Mouse (Mus musculus): ENCODE results near the gene Themis.

Themis gene

DNA sequence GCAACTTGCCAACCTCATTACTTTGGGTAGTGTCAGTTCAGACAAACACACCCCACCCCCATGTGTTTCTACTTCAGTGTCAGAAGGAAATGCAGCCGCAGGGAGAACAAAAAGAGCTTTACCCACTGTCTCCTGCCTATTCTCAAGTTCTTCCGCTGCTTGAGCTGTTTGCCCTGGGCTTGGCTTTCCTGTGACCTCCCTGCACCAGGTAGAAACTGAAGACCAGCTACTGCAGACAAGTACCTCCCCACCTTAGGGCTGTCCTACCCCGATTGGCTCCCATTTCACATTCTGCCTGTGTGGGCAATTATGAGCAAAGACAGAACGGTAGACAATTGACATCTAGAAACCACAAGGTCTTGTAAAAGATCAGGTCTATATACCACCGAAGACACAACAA lies at the start of gene Themis:
TSS of gene Themis (plus strand) at position 100 of the 400 bp plus-strand sequence.
- DNase-seq (ENCODE audit: low spot score) = no peak

GRCm38 (mm10) chr10:28619415-28619814 lies 48.7 kb upstream of the Themis start:
- no peak for DNase-seq (ENCODE audit: low spot score)

- no peak for DNase-seq (ENCODE audit: low spot score)
These were observed 32.1 kb upstream of the Themis start for GRCm38 (mm10) chr10:28636096-28636495.

DNA sequence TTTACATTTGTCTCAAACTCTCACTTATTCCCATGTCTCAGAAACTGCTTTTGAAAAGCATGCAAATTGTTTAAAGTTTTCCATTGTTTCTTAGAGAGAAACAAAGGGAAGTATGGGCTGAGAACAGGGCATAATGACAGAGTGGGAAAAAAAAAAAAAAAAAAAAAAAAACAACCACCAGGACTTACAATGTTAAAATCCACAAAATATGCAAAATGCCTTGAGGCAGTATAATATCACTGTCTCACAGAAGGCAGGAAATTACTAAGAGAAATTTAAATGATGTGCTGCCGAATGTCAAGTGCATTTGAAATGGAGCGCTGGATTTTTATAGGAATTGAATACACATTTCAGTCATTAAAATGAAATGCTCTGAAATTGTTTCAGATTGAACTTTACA lies 26.3 kb upstream of the Themis start:
- DNase-seq (ENCODE audit: low spot score) = no peak

GRCm38 (mm10) chr10:28647855-28648254 lies 20.3 kb upstream of the Themis start:
- DNase-seq (ENCODE audit: low spot score) = no peak

DNA sequence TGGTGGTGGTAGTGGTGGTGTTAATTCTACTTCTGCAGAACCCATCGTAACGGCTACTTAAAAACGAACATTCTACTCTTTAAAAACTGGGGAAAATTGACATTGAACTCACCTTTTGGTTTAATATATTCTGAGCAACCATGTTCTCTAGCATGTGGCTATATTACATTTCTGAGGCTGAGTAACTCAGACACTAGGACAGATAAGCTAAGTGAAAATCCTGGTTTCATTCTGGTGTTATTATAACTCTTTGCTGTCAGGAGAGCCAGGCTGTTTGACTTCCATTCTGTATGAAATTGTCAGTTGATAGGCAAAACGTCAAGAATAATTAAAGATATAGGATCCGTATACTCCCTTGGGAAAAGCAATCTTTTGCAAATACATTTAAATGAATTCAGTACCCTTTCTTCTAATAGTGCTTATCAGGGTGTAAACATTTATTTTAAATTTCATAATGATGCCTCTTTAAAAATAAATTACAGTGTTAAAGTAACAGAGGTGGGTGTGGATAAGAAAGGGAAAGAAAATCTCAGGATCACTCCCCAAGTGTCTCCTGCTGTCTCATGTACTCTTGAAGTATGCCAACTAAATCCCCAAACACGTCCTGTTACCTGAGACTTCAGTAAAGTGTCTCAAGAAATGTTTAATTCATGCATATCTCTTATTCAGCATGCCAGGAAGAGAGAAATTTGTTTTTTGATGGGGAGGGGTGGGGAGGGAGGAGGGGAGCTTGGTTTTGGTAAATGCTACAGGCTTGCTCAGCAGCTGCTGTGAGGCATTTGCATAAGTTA lies 18.9 kb upstream of the Themis start:
- DNase-seq (ENCODE audit: low spot score) = no peak

- no peak for DNase-seq (ENCODE audit: low spot score)
These were observed 18.3 kb upstream of the Themis start for GRCm38 (mm10) chr10:28649900-28650160.

DNA sequence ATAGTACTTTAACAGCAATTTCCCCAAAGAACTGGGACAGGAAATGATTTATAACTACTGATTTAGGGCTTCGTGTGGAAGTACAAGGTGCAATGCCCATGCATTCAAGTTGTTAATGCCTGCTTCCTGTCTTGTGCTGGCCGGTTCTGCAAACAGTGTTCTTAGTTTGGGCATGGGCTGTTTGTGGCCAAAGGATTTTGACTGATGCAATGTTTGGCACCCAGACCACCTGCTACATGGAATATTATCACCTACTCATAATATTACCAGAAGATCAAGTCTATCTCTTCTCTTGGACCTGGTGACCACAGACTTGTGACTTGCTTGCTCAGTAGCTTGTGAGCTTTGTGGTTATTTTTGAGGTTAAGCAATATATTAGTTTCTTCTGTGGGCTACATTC lies 16.2 kb upstream of the Themis start:
- DNase-seq (ENCODE audit: low spot score) = no peak

GRCm38 (mm10) chr10:28654733-28655132 lies 13.4 kb upstream of the Themis start:
- no peak for DNase-seq (ENCODE audit: low spot score)

- DNase-seq (ENCODE audit: low spot score) = no peak
These were observed 3.0 kb upstream of the Themis start for GRCm38 (mm10) chr10:28665141-28665540.

DNA sequence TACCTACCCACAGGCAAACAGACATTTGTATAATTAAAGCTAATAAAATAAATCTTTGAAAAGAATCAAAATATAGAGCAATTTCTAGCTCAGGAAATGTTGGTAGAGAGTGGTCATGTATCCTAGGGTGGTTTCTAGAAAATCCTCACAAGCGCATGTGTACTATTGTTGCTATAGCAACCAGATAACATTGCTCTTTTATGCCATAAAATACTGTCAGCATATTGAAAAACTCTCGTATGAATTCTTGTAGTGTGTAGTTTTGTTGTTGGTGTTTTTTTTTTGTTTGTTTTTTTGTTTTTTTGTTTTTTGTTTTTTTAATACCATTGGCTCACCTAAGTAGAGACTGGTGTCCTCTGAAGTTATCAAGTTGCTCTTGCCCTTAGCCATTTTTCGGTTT lies 5.8 kb downstream of the Themis start:
- DNase-seq (ENCODE audit: low spot score) = no peak

- no peak for DNase-seq (ENCODE audit: low spot score)
These were observed 7.2 kb downstream of the Themis start for GRCm38 (mm10) chr10:28675337-28675736.

GRCm38 (mm10) chr10:28694981-28695380 lies 26.8 kb downstream of the Themis start:
- DNase-seq (ENCODE audit: low spot score) = no peak

- DNase-seq (ENCODE audit: low spot score) = no peak
These were observed 27.9 kb downstream of the Themis start for GRCm38 (mm10) chr10:28696032-28696431.

GRCm38 (mm10) chr10:28698175-28698574 lies 30.0 kb downstream of the Themis start:
- DNase-seq (ENCODE audit: low spot score) = no peak

DNA sequence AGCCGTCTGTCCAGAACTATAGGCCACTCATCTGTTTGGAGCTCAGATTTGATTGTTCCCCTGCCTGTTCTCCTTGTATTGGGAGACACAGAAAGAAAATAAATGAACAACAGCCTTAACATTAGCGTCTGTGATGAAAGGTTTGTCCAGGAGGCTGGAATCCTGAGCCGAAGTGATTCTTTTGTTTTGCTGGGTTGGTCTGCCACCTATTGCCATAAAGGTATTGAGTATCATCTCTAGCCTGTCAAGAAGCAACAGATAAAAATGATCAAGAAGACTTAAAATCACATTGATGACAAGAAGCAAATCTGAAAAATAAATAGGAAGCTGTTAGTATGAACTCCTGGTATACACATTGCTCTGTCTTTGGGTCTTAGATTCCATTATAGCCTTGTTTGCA lies 53.7 kb downstream of the Themis start:
- no peak for DNase-seq (ENCODE audit: low spot score)

GRCm38 (mm10) chr10:28723266-28723665 lies 55.1 kb downstream of the Themis start:
- no peak for DNase-seq (ENCODE audit: low spot score)

DNA sequence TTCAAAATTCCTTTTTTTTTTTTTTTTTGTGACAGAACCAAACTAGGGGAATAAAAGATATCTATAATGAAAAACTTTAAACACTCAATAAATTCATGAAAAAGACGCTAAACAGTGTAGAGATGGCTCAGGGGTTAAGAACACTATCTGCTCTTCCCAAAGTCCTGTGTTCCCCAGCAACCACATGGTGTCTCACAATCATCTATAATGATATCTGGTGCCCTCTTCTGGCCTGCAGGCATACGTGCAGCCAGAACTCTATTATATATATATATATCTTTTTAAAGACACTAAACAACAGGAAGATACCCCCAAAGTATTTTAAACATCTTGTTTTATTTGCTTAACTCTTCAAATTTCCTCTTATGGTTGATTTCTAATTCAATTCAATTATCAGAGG lies 62.0 kb downstream of the Themis start:
- no peak for DNase-seq (ENCODE audit: low spot score)

- DNase-seq (ENCODE audit: low spot score) = no peak
These were observed 69.8 kb downstream of the Themis start for GRCm38 (mm10) chr10:28737953-28738352.

DNA sequence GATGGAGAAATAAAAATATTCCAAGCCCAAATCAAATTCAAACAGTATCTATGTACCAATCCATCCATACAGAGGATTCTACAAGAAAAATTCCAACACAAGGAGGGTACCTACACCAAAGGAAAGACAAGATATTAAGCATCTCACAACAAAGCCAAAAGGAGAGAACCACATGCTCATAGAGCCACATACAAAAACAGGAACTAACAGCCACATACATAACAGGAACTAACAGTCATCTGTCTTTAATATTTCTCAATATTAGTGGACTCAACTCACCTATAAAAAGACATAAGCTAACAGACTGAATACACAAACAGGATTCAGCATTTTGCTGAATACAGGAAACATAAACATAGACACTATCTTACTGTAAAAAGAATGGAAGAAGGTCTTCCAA lies 78.3 kb downstream of the Themis start:
- no peak for DNase-seq (ENCODE audit: low spot score)

- no peak for DNase-seq (ENCODE audit: low spot score)
These were observed 85.2 kb downstream of the Themis start for GRCm38 (mm10) chr10:28753321-28753720.

- DNase-seq (ENCODE audit: low spot score) = no peak
These were observed 86.8 kb downstream of the Themis start for GRCm38 (mm10) chr10:28754927-28755326.

DNA sequence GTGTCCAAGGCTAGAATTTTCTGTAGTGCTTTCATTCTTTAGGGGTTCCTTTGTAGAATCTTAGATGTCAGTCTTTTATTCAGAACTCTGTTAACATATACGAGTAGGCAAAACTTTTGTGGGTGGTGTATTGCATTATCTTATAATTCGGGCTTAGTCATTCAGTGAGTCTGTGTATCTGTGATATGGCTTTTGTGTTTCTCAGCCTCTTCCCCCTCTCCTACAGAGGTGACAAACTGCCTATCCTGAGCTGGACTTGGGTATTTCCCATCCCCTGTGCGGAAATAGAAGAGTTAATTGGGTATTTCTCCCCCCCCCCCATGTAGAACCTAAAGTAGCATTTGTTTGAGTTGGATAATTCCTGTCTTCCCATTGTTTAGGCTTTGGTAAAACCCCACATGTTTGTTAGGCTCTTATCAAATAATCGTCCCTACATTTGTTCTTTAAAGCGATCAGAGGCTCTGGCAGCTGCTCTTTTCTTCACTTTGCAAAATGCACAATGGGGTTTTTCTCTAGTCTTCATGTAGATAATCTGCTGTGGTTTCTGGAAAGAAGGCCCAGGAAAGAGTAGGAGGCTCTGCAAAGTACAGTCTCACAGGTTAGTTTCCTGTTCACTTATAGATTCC lies 108.7 kb downstream of the Themis start:
- DNase-seq (ENCODE audit: low spot score) = no peak

DNA sequence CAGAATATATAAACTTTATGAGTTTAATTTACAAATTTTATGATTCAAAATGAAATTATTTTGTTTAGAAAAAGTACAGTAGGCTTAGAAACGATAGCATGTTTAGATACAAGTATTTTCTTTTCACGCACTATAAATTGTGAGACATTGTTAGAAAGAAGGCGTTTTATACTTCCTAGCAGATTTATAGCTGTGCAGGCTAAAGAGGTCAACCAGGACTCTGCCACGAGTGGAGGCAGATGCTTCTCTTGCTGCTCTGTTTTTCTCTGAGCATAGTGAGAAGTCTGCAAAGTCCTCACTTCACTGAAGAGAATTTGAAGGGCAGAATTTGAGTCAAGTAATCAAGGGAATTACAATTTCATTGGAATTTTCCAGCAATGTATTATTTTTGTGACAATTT lies 131.3 kb downstream of the Themis start:
- DNase-seq (ENCODE audit: low spot score) = no peak
